Mouse (Mus musculus) ES-E14 (cell line): ENCODE measurements around the gene Anapc11.

Source experiments
- CHD2 ChIP-seq: IDR thresholded peaks from 2 replicates; pipeline ENCODE4 v1.6.1; 2014; ENCODE audit warnings: mild to moderate bottlenecking, low read depth, low read length, inconsistent platforms
- MAFK ChIP-seq: IDR thresholded peaks from 2 replicates; pipeline ENCODE4 v1.6.1; 2014; ENCODE audit warnings: mild to moderate bottlenecking, low read depth, low read length, inconsistent platforms; ENCODE audit not compliant: insufficient read depth
- ZC3H11A ChIP-seq: IDR thresholded peaks from 2 replicates; pipeline ENCODE4 v1.6.1; 2012; ENCODE audit warnings: low read depth, mild to moderate bottlenecking, inconsistent platforms, low read length, borderline replicate concordance
- ZNF384 ChIP-seq: IDR thresholded peaks from 2 replicates; pipeline ENCODE4 v1.6.1; 2012; ENCODE audit warnings: low read depth, low read length, inconsistent platforms

DNA sequence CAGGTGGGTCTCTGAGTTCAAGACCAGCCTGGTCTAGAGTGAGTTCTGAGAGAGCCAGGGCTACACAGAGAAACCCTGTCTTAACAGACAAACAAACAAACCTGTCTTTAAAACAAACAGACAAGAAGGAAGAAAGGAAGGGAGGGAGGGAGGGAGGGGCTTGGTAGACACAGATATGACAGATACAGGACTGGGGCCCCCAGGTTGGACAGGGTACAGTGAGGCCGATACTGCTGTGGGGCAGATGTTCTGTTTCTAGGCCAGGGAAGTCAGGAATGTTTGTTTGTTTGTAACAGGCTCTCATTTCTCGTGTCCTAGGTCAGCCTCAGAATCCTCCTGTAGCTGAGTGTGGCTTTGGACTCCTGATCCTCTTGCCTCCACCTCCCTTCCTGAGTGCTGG is 5.3 kb downstream of the Anapc11 start:
- TF ChIP-seq MAFK (no peak), ZNF384 (no peak), ZC3H11A (no peak), CHD2 (no peak)
